Mouse (Mus musculus): Measurements from ENCODE around the gene Ralgapa2.

DNA sequence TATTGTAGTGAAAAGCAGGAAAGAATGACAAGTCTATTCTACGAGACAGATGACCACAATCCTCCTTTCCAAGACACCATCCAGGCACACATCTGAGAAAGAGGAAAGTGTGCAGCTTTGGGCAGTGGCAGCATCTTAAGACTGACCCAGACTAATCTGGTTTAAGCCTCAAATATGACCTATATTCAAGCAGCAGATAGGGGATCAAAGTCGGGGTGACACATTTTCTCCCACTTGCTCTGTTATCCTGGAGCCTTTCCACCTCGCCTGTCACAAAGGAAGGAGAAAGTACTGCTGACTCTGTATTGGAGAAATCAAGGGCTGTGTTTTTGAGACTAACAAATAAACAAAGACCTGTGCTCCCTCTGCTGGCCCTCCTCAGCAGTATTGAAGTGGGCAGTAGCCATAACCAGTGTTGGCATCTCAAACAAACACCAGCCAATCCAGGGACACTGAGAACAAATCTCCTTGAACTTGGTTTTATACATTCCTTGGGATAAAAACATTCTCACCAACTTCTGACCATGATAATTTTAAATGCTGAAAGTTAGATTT is 255.7 kb downstream of the Ralgapa2 start:
- TF ChIP-seq POLR2A (IDR thresholded peaks at IDR 0.05; ENCODE audit: borderline replicate concordance, insufficient read depth, low read length) (no peak), CTCF (IDR thresholded peaks at IDR 0.05; ENCODE audit: borderline replicate concordance, insufficient read depth, low read depth, low read length) (peak; percentile 12; the same call in 1 of the 2 replicates)

Measured in cerebellum, adult 2 months (tissue).